Mouse (Mus musculus) liver, embryonic 14.5 days (tissue): ENCODE results near the gene Ccser1.

Experiments
- CTCF ChIP-seq: IDR thresholded peaks from 2 replicates; pipeline ENCODE4 v1.5.1; 2016; ENCODE audit warnings: antibody characterized with exemption, low read depth, control low read depth
- EP300 ChIP-seq: IDR thresholded peaks from 2 replicates; pipeline ENCODE4 v1.6.1; 2016; ENCODE audit warnings: antibody characterized with exemption, low read depth

- TF ChIP-seq CTCF (no peak), EP300 (no peak)
These were observed 773.6 kb downstream of the Ccser1 start for GRCm38 (mm10) chr6:61953703-61954102.
